Mouse (Mus musculus) ES-Bruce4 (cell line): ENCODE data around the gene Hrk. TPM values are rescaled to one million over a fixed set of nuclear protein-coding genes. Genes with fewer than 3 reads are reported as not detected.

Experiments used
- H3K27ac ChIP-seq: 2 replicates; pipeline ENCODE4 v1.5.1; 2012; ENCODE audit warnings: low read length, inconsistent platforms; ENCODE audit not compliant: insufficient read depth
- H3K27me3 ChIP-seq: 2 replicates; pipeline ENCODE4 v1.6.1; 2012; ENCODE audit warnings: mild to moderate bottlenecking, low read length, inconsistent platforms; ENCODE audit not compliant: control insufficient read depth, poor library complexity, insufficient read depth, severe bottlenecking
- H3K36me3 ChIP-seq: 2 replicates; pipeline ENCODE4 v1.6.1; 2012; ENCODE audit warnings: inconsistent platforms, mild to moderate bottlenecking, low read length, moderate library complexity; ENCODE audit not compliant: control insufficient read depth, poor library complexity, insufficient read depth, severe bottlenecking
- H3K4me1 ChIP-seq: one replicate; pipeline ENCODE4 v1.8.1; 2011; ENCODE audit warnings: low read length; ENCODE audit not compliant: control insufficient read depth, insufficient read depth
- H3K4me3 ChIP-seq: 2 replicates; pipeline ENCODE4 v1.5.1; 2011; ENCODE audit warnings: low read depth, mild to moderate bottlenecking, low read length
- H3K9ac ChIP-seq: 2 replicates; pipeline ENCODE4 v1.6.1; 2012; ENCODE audit warnings: low read depth, mild to moderate bottlenecking, inconsistent platforms; ENCODE audit not compliant: poor library complexity, severe bottlenecking
- H3K9me3 ChIP-seq: replicated peaks from 2 replicates; pipeline ENCODE4 v1.6.1; 2012; ENCODE audit warnings: mild to moderate bottlenecking, low read length, inconsistent platforms; ENCODE audit not compliant: control insufficient read depth, poor library complexity, insufficient read depth, severe bottlenecking
- CTCF ChIP-seq: IDR thresholded peaks from one replicate; pipeline ENCODE4 v1.8.1; 2011; ENCODE audit warnings: low read depth, low read length
- EP300 ChIP-seq: IDR thresholded peaks from 2 replicates; pipeline ENCODE4 v1.6.1; 2011; ENCODE audit warnings: low read depth, low read length; ENCODE audit not compliant: insufficient read depth
- POLR2A ChIP-seq: IDR thresholded peaks from one replicate; pipeline ENCODE4 v1.8.1; 2011; ENCODE audit warnings: low read length; ENCODE audit not compliant: insufficient read depth
- polyA plus RNA-seq: library from polyadenylated mRNA; stranded (reverse); fragments of >200 nt; gene quantifications from 2 replicates; pipeline ENCODE4 v1.2.4, GENCODE M21; 2011; ENCODE audit warnings: low read depth; ENCODE audit not compliant: missing spikeins, insufficient read depth, insufficient read length

Gene Hrk
- polyA plus RNA-seq, 1 experiment, result 1.3 TPM

GRCm38 (mm10) chr5:118214418-118215154, 50.1 kb downstream of the Hrk start:
- H3K27ac ChIP-seq, result no peak overlapping the region
- H3K9me3 ChIP-seq, result no peaks in the 10 kb centered on the region
- no peaks in the 10 kb centered on the region for H3K4me1 ChIP-seq
- no peaks in the 10 kb centered on the region for H3K27me3 ChIP-seq
- no peak overlapping the region for H3K9ac ChIP-seq
- no peaks in the 10 kb centered on the region for H3K36me3 ChIP-seq
- H3K4me3 ChIP-seq, result no peak overlapping the region
- TF ChIP-seq POLR2A (no peak), CTCF (no peak), EP300 (no peak)

- Histone ChIP-seq H3K27ac (no peak overlapping the region), H3K9ac (no peak overlapping the region), H3K4me1 (no peaks in the 10 kb centered on the region), H3K4me3 (no peak overlapping the region), H3K27me3 (no peaks in the 10 kb centered on the region), H3K9me3 (no peaks in the 10 kb centered on the region), H3K36me3 (no peaks in the 10 kb centered on the region)
- TF ChIP-seq CTCF, result no peak
- TF ChIP-seq EP300, result no peak
- TF ChIP-seq POLR2A, result no peak
Measured at GRCm38 (mm10) chr5:118217410-118217809, 53.0 kb downstream of the Hrk start.

- H3K4me1 ChIP-seq, result no peaks in the 10 kb centered on the region
- H3K9ac ChIP-seq, result no peak overlapping the region
- H3K27me3 ChIP-seq, result no peaks in the 10 kb centered on the region
- no peaks in the 10 kb centered on the region for H3K9me3 ChIP-seq
- H3K27ac ChIP-seq, result no peak overlapping the region
- H3K4me3 ChIP-seq, result no peak overlapping the region
- TF ChIP-seq POLR2A, result no peak
- TF ChIP-seq CTCF, result no peak
- no peak for TF ChIP-seq EP300
- H3K36me3 ChIP-seq, result no peaks in the 10 kb centered on the region
Measured at GRCm38 (mm10) chr5:118223142-118223757, 58.8 kb downstream of the Hrk start.

GRCm38 (mm10) chr5:118230071-118230611, 65.7 kb downstream of the Hrk start:
- Histone ChIP-seq H3K9ac (no peak overlapping the region), H3K36me3 (no peaks in the 10 kb centered on the region), H3K4me1 (no peaks in the 10 kb centered on the region), H3K4me3 (no peak overlapping the region), H3K27ac (no peak overlapping the region), H3K27me3 (no peaks in the 10 kb centered on the region), H3K9me3 (no peaks in the 10 kb centered on the region)
- TF ChIP-seq CTCF (no peak), EP300 (no peak), POLR2A (no peak)

GRCm38 (mm10) chr5:118236891-118237290, 72.4 kb downstream of the Hrk start:
- H3K36me3 ChIP-seq, result no peaks in the 10 kb centered on the region
- no peak for TF ChIP-seq EP300
- TF ChIP-seq POLR2A, result no peak
- no peak for TF ChIP-seq CTCF
- H3K27me3 ChIP-seq, result no peaks in the 10 kb centered on the region
- H3K9me3 ChIP-seq, result no peaks in the 10 kb centered on the region
- peak overlapping the region; percentile 24 for H3K9ac ChIP-seq
- no peak overlapping the region for H3K27ac ChIP-seq
- H3K4me3 ChIP-seq, result peak overlapping the region; percentile 14
- no peaks in the 10 kb centered on the region for H3K4me1 ChIP-seq

Other genes with a start within 250 kb of the Hrk start
- 54.6 and 60.1 TPM in 2 replicates for gene Fbxo21, start 187.9 kb upstream of the Hrk start, polyA plus RNA-seq
- gene Tesc, start 136.9 kb upstream of the Hrk start, polyA plus RNA-seq, result 8.8 and 12.3 TPM in 2 replicates
- 36.3 and 37.1 TPM in 2 replicates for gene Fbxw8, start 9.2 kb upstream of the Hrk start, polyA plus RNA-seq
- 7.8 and 10.3 TPM in 2 replicates for gene Rnft2, start 80.5 kb downstream of the Hrk start, polyA plus RNA-seq
- gene 2410131K14Rik, start 80.6 kb downstream of the Hrk start, polyA plus RNA-seq, result 8.0 and 9.4 TPM in 2 replicates